Mouse (Mus musculus): ENCODE results near the gene Ikzf2. TPM values are rescaled to one million over a fixed set of nuclear protein-coding genes. Genes with fewer than 3 reads are reported as not detected.

Ikzf2 gene
- polyA plus RNA-seq, 1 experiment = 12.9 TPM

GRCm38 (mm10) chr1:69685890-69686490 is 1.1 kb downstream of the Ikzf2 start:
- Histone ChIP-seq H3K9me3 (replicated peaks; ENCODE audit: control insufficient read depth, insufficient read depth, low read length, poor library complexity, severe bottlenecking) (no peaks in the 10 kb centered on the region), H3K27me3 (ENCODE audit: control insufficient read depth, insufficient read depth, low read length, poor library complexity, severe bottlenecking) (peaks cover 3% of the 10 kb centered on the region; the same call in 1 of the 2 replicates), H3K36me3 (ENCODE audit: control insufficient read depth, insufficient read depth, low read length, poor library complexity, severe bottlenecking) (no peaks in the 10 kb centered on the region), H3K9ac (ENCODE audit: low read depth, poor library complexity, severe bottlenecking) (no peak overlapping the region), H3K4me1 (ENCODE audit: control insufficient read depth, insufficient read depth, low read length) (no peaks in the 10 kb centered on the region), H3K27ac (ENCODE audit: insufficient read depth, low read length) (no peak overlapping the region), H3K4me3 (ENCODE audit: low read depth, low read length) (no peak overlapping the region)
- TF ChIP-seq EP300 (IDR thresholded peaks at IDR 0.05; ENCODE audit: insufficient read depth, low read depth, low read length) = no peak
- TF ChIP-seq CTCF (IDR thresholded peaks at IDR 0.05; ENCODE audit: low read depth, low read length) = no peak
- no peak for TF ChIP-seq POLR2A (IDR thresholded peaks at IDR 0.05; ENCODE audit: insufficient read depth, low read length)

DNA sequence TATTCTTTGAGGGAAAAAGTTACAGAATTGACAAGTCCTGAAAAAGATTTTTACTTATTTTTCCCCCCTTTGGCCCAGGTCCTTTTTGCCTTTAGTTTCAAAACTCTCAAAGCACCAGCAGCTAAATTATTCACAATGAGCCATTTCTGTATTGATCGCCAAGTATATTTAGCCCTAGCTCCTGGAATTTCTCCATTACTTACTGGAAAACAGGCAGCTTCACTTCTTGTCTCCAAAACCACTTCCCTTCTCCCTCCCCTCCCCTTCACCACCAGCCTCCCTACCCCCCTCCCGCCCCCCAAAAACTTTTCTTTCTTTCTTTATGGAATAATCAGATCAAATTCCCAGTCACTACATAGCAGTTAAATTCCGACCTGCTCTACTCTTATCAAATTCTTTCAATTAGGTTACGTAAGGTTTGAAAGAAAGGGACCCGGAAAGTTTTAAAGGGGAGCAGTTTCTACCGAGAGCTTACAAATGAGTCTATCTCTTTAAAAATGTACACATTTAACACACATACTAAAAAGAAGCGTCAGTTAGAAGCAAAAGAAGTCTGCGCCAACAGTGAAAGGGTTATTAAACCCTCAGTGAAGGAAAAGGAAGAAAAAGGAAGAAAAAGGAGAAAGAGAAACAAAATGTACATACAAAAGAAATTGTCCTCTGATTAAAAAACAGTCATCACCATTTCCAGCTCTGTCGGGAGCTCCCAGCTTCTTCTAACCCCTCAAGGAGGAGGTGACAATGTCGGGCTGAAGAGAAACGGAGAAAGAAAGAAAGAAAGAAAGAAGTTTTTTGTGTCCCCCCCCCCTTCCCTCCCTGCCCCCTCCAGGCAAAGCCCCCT is 1.8 kb downstream of the Ikzf2 start:
- Histone ChIP-seq H3K36me3 (ENCODE audit: control insufficient read depth, insufficient read depth, low read length, poor library complexity, severe bottlenecking) (no peaks in the 10 kb centered on the region), H3K4me1 (ENCODE audit: control insufficient read depth, insufficient read depth, low read length) (no peaks in the 10 kb centered on the region), H3K27me3 (ENCODE audit: control insufficient read depth, insufficient read depth, low read length, poor library complexity, severe bottlenecking) (peaks cover 3% of the 10 kb centered on the region; the same call in 1 of the 2 replicates), H3K9ac (ENCODE audit: low read depth, poor library complexity, severe bottlenecking) (no peak overlapping the region), H3K9me3 (replicated peaks; ENCODE audit: control insufficient read depth, insufficient read depth, low read length, poor library complexity, severe bottlenecking) (no peaks in the 10 kb centered on the region), H3K4me3 (ENCODE audit: low read depth, low read length) (no peak overlapping the region), H3K27ac (ENCODE audit: insufficient read depth, low read length) (no peak overlapping the region)
- no peak for TF ChIP-seq POLR2A (IDR thresholded peaks at IDR 0.05; ENCODE audit: insufficient read depth, low read length)
- TF ChIP-seq EP300 (IDR thresholded peaks at IDR 0.05; ENCODE audit: insufficient read depth, low read depth, low read length) = no peak
- no peak for TF ChIP-seq CTCF (IDR thresholded peaks at IDR 0.05; ENCODE audit: low read depth, low read length)

DNA sequence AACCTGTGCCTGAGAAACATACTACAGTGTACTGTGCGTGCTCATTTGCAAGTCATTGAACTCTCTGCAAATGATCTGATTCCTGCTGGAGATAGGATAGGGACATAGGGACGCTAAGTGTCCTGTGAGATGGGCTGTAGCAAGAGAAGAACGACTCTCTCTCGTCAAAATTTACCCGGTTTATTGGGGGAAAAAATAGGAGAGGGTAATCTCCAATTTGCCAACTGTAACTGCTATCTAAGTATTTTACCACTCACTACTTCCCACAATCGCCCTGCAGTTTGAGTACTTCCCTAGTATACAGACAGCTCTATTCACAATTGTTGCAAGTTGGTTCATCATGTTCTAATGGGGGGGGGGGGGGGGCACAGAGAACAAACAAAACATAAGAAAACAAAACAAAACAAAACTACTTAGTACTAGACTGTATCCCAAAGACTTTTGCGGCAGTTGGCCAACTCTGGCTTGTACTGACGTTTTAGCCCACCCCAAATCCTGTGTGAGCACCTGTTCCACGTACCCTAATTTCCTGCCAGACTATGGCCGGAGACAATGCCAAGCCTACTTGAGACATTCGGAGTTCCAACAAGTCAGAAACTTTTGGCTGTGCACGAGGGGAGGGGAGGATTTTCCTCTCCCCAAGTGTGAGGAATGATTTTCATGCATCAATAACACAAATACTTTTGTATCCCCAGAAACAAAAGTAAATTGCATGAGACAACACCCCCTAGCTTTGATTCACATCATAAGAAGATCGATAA is 2.6 kb downstream of the Ikzf2 start:
- TF ChIP-seq EP300 (IDR thresholded peaks at IDR 0.05; ENCODE audit: insufficient read depth, low read depth, low read length) = no peak
- TF ChIP-seq POLR2A (IDR thresholded peaks at IDR 0.05; ENCODE audit: insufficient read depth, low read length) = no peak
- no peak for TF ChIP-seq CTCF (IDR thresholded peaks at IDR 0.05; ENCODE audit: low read depth, low read length)
- H3K4me3 ChIP-seq (ENCODE audit: low read depth, low read length) = no peak overlapping the region
- no peak overlapping the region for H3K9ac ChIP-seq (ENCODE audit: low read depth, poor library complexity, severe bottlenecking)
- no peaks in the 10 kb centered on the region for H3K9me3 ChIP-seq (replicated peaks; ENCODE audit: control insufficient read depth, insufficient read depth, low read length, poor library complexity, severe bottlenecking)
- no peaks in the 10 kb centered on the region for H3K4me1 ChIP-seq (ENCODE audit: control insufficient read depth, insufficient read depth, low read length)
- peaks cover 3% of the 10 kb centered on the region; the same call in 1 of the 2 replicates for H3K27me3 ChIP-seq (ENCODE audit: control insufficient read depth, insufficient read depth, low read length, poor library complexity, severe bottlenecking)
- no peak overlapping the region for H3K27ac ChIP-seq (ENCODE audit: insufficient read depth, low read length)
- no peaks in the 10 kb centered on the region for H3K36me3 ChIP-seq (ENCODE audit: control insufficient read depth, insufficient read depth, low read length, poor library complexity, severe bottlenecking)

DNA sequence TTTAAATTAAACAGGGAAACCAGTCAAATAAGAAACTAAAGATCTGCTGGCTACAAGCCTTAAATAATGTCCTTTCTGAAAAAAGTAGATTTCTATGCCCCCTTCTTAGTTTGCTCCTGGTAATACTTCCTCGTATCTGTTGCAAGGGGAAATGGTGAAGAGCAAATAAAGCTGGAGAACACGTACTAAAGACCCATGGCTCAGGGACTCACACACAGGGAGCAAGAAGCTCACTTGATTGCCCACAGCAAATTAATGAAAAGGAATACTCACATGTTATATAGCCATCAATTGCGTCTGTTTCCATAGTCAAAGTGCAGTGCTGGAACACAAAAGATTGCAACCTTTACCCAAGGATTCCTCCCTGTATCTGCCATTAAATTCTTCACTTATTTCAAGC is 3.2 kb downstream of the Ikzf2 start:
- Histone ChIP-seq H3K36me3 (ENCODE audit: control insufficient read depth, insufficient read depth, low read length, poor library complexity, severe bottlenecking) (no peaks in the 10 kb centered on the region), H3K4me3 (ENCODE audit: low read depth, low read length) (no peak overlapping the region), H3K9ac (ENCODE audit: low read depth, poor library complexity, severe bottlenecking) (no peak overlapping the region), H3K27ac (ENCODE audit: insufficient read depth, low read length) (no peak overlapping the region), H3K9me3 (replicated peaks; ENCODE audit: control insufficient read depth, insufficient read depth, low read length, poor library complexity, severe bottlenecking) (no peaks in the 10 kb centered on the region), H3K4me1 (ENCODE audit: control insufficient read depth, insufficient read depth, low read length) (no peaks in the 10 kb centered on the region), H3K27me3 (ENCODE audit: control insufficient read depth, insufficient read depth, low read length, poor library complexity, severe bottlenecking) (peaks cover 3% of the 10 kb centered on the region; the same call in 1 of the 2 replicates)
- no peak for TF ChIP-seq CTCF (IDR thresholded peaks at IDR 0.05; ENCODE audit: low read depth, low read length)
- no peak for TF ChIP-seq EP300 (IDR thresholded peaks at IDR 0.05; ENCODE audit: insufficient read depth, low read depth, low read length)
- TF ChIP-seq POLR2A (IDR thresholded peaks at IDR 0.05; ENCODE audit: insufficient read depth, low read length) = no peak

DNA sequence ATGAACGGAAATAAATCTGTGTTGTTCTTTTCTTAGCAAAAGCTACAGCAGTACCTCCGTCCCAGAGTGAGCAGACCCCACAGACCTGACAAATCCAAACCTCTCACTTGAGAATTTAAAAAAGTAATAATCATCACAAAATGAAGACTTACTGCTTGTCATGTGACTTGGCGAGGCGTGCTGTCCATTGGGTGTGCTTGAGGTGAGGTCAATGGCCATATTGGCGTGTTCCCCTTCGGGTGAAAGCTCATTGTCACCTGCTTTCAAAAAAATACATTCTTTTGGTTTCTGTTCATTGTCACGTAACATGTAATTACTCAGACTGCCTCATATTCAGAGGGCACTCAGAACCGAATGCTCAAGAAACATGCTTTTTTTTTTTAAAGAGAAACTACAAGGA is 4.0 kb downstream of the Ikzf2 start:
- Histone ChIP-seq H3K9ac (ENCODE audit: low read depth, poor library complexity, severe bottlenecking) (no peak overlapping the region), H3K27me3 (ENCODE audit: control insufficient read depth, insufficient read depth, low read length, poor library complexity, severe bottlenecking) (peaks cover under 1% of the 10 kb centered on the region; the same call in 1 of the 2 replicates), H3K36me3 (ENCODE audit: control insufficient read depth, insufficient read depth, low read length, poor library complexity, severe bottlenecking) (no peaks in the 10 kb centered on the region), H3K27ac (ENCODE audit: insufficient read depth, low read length) (no peak overlapping the region), H3K9me3 (replicated peaks; ENCODE audit: control insufficient read depth, insufficient read depth, low read length, poor library complexity, severe bottlenecking) (no peaks in the 10 kb centered on the region), H3K4me1 (ENCODE audit: control insufficient read depth, insufficient read depth, low read length) (no peaks in the 10 kb centered on the region), H3K4me3 (ENCODE audit: low read depth, low read length) (no peak overlapping the region)
- TF ChIP-seq CTCF (IDR thresholded peaks at IDR 0.05; ENCODE audit: low read depth, low read length) = no peak
- no peak for TF ChIP-seq POLR2A (IDR thresholded peaks at IDR 0.05; ENCODE audit: insufficient read depth, low read length)
- TF ChIP-seq EP300 (IDR thresholded peaks at IDR 0.05; ENCODE audit: insufficient read depth, low read depth, low read length) = no peak

All from ES-Bruce4 (cell line).